Mouse (Mus musculus): ENCODE measurements at regions not wholly inside any gene's neighbourhood (a gene's known extent, or its start where the extent isn't known, plus 50 kb on each side); places are given as distances from the start of the nearest gene placed in this dataset.

GRCm38 (mm10) chr13:78427141-78428083 is 227.9 kb upstream of the Nr2f1 start:
- TF ChIP-seq CTCF (IDR thresholded peaks at IDR 0.05) (no peak), EP300 (IDR thresholded peaks at IDR 0.05) (no peak)
